Mouse (Mus musculus) lung, adult 2 months (tissue): ENCODE measurements around the gene Usp3. TPM values are rescaled to one million over a fixed set of nuclear protein-coding genes. Genes with fewer than 3 reads are reported as not detected.

Experiments
- DNase-seq: peaks from one replicate; pipeline ENCODE4 v3.0.0; 2022
- H3K4me1 ChIP-seq: fragments of 200-500 bp; 2 replicates; pipeline ENCODE4 v1.6.1; 2011; ENCODE audit warnings: low read length; ENCODE audit not compliant: control insufficient read depth, insufficient read depth
- H3K4me3 ChIP-seq: fragments of 200-500 bp; replicated peaks from 2 replicates; pipeline ENCODE3; 2011; ENCODE audit warnings: low read depth, mild to moderate bottlenecking, control low read depth, low read length; ENCODE audit errors: extremely low read depth
- CTCF ChIP-seq: fragments of 200-500 bp; IDR thresholded peaks from 2 replicates; pipeline ENCODE4 v1.5.1; 2011; ENCODE audit warnings: mild to moderate bottlenecking, low read length, control low read depth; ENCODE audit not compliant: insufficient read depth
- POLR2A ChIP-seq: fragments of 200-500 bp; IDR thresholded peaks from 2 replicates; pipeline ENCODE4 v1.6.1; 2011; ENCODE audit warnings: low read depth, mild to moderate bottlenecking, control low read depth, low read length, borderline replicate concordance; ENCODE audit errors: extremely low read depth
- WGBS: fragments of 180-500 bp; shearing (Covaris S2); methylation state at CpG from one replicate; pipeline ENCODE4 v1.1.7; 2018; 5-methylcytosine and 5-hydroxymethylcytosine counted together
- polyA plus RNA-seq: library from polyadenylated mRNA; depleted of rRNA; stranded (reverse); fragments of >200 nt; gene quantifications from 2 replicates; pipeline ENCODE4 v1.2.3, GENCODE M21; 2012; rRNA removed

Usp3 gene
- polyA plus RNA-seq = 10.8 and 15.6 TPM in 2 replicates

- peaks cover 10% of the 10 kb centered on the region for H3K4me1 ChIP-seq
- no peak for TF ChIP-seq CTCF
- TF ChIP-seq POLR2A = peak; percentile 57; the same call in 1 of the 2 replicates
- H3K4me3 ChIP-seq = peak within 1 kb of the TSS; percentile 94
- peak; percentile 96 for DNase-seq
- under 1% methylated on average over 73 of the region's 73 CpGs for WGBS
Observed at GRCm38 (mm10) chr9:66592708-66593612, at the start of gene Usp3. Gene Usp3, minus strand, starts transcription at chr9:66593142.

- TF ChIP-seq POLR2A (no peak), CTCF (no peak)
Observed at GRCm38 (mm10) chr9:66640491-66640890, 47.5 kb upstream of the Usp3 start.

GRCm38 (mm10) chr9:66639626-66640025 is 46.7 kb upstream of the Usp3 start:
- 93% methylated on average over 2 of the region's 2 CpGs for WGBS
- TF ChIP-seq CTCF (no peak), POLR2A (no peak)
- no peak for DNase-seq
- Histone ChIP-seq H3K4me1 (no peaks in the 10 kb centered on the region), H3K4me3 (no peak overlapping the region)

More at GRCm38 (mm10) chr9:66640491-66640890, 47.5 kb upstream of the Usp3 start:
- WGBS = 64% methylated on average over 7 of the region's 7 CpGs
- Histone ChIP-seq H3K4me1 (no peaks in the 10 kb centered on the region), H3K4me3 (no peak overlapping the region)
- DNase-seq = no peak

GRCm38 (mm10) chr9:66632441-66632840 is 39.5 kb upstream of the Usp3 start:
- Histone ChIP-seq H3K4me3 (no peak overlapping the region), H3K4me1 (peaks cover 3% of the 10 kb centered on the region; the same call in 1 of the 2 replicates)
- no peak for DNase-seq
- WGBS = 93% methylated on average over 1 of the region's 1 CpGs
- TF ChIP-seq CTCF = no peak
- TF ChIP-seq POLR2A = no peak

GRCm38 (mm10) chr9:66630931-66631330 is 38.0 kb upstream of the Usp3 start:
- no peak overlapping the region for H3K4me3 ChIP-seq
- TF ChIP-seq CTCF = no peak
- TF ChIP-seq POLR2A = no peak
- DNase-seq = no peak
- peaks cover 3% of the 10 kb centered on the region; the same call in 1 of the 2 replicates for H3K4me1 ChIP-seq
- 41% methylated on average over 1 of the region's 1 CpGs for whole genome bisulfite sequencing

GRCm38 (mm10) chr9:66626661-66627060 is 33.7 kb upstream of the Usp3 start:
- H3K4me3 ChIP-seq = no peak overlapping the region
- peaks cover 3% of the 10 kb centered on the region; the same call in 1 of the 2 replicates for H3K4me1 ChIP-seq
- 57% methylated on average over 5 of the region's 5 CpGs for WGBS
- no peak for TF ChIP-seq POLR2A
- TF ChIP-seq CTCF = no peak
- DNase-seq = peak; percentile 45

- Histone ChIP-seq H3K4me3 (no peak overlapping the region), H3K4me1 (peaks cover 3% of the 10 kb centered on the region)
- DNase-seq = peak; percentile 43
- TF ChIP-seq CTCF (no peak), POLR2A (no peak)
- 57% methylated on average over 4 of the region's 4 CpGs for WGBS
Observed at GRCm38 (mm10) chr9:66625974-66626530, 33.1 kb upstream of the Usp3 start.

- 50% methylated on average over 1 of the region's 1 CpGs for WGBS
- no peak for TF ChIP-seq POLR2A
- Histone ChIP-seq H3K4me1 (peaks cover 8% of the 10 kb centered on the region; the same call in 1 of the 2 replicates), H3K4me3 (no peak overlapping the region)
- no peak for DNase-seq
Observed at GRCm38 (mm10) chr9:66624873-66625272, 31.9 kb upstream of the Usp3 start.

GRCm38 (mm10) chr9:66623627-66624026 is 30.7 kb upstream of the Usp3 start:
- Histone ChIP-seq H3K4me3 (no peak overlapping the region), H3K4me1 (peaks cover 8% of the 10 kb centered on the region; the same call in 1 of the 2 replicates)
- no peak for DNase-seq
- WGBS = no CpG with 5 or more reads among the region's 1 CpGs
- TF ChIP-seq CTCF = no peak
- no peak for TF ChIP-seq POLR2A
